Mouse (Mus musculus): ENCODE measurements around the gene Gm14744. TPM values are rescaled to one million over a fixed set of nuclear protein-coding genes. Genes with fewer than 3 reads are reported as not detected.
"Not testable (repeated sequence)": the region's sequence is repeated elsewhere in the genome, so short reads cannot be mapped to it uniquely, and the experiment has no call there.

Gene Gm14744
- not detected for total RNA-seq (2021)

GRCm38 (mm10) chrX:77864458-77864857 lies at the start of gene Gm14744:
Gene Gm14744, plus strand, starts transcription at chrX:77864758.
- intact Hi-C loops (cut with DNase I); DNase-seq: not testable (repeated sequence)

GRCm38 (mm10) chrX:77853523-77853922 lies 11.0 kb upstream of the Gm14744 start, which contains the start of gene Pbsn:
Gene Pbsn, minus strand, starts transcription at chrX:77853623.
- intact Hi-C loops (cut with DNase I) = no loop called here
- DNase-seq = no peak

- intact Hi-C loops (cut with DNase I); DNase-seq: not testable (repeated sequence)
These were observed 15.5 kb downstream of the Gm14744 start for GRCm38 (mm10) chrX:77880033-77880432.

Other genes with a start within 250 kb of the Gm14744 start
- gene Prkx, start 68.5 kb upstream of the Gm14744 start, total RNA-seq (2021) = 10 to 100 TPM; 15.5 to 16.2 TPM
- gene Pbsn, start 11.1 kb upstream of the Gm14744 start, total RNA-seq (2021) = not detected
- not detected for gene 5430402E10Rik, start 60.3 kb downstream of the Gm14744 start, total RNA-seq (2021)
- gene Obp1a, start 226.6 kb downstream of the Gm14744 start, total RNA-seq (2021) = not detected